Mouse (Mus musculus) forebrain, embryonic 15.5 days (tissue): ENCODE data around the gene Emc8. TPM values are rescaled to one million over a fixed set of nuclear protein-coding genes. Genes with fewer than 3 reads are reported as not detected.
A peak's percentile ranks its signal among the peaks of the same experiment; 100 is the strongest.

Source experiments
- ATAC-seq: fragments of 200-750 bp; cut with Nextera tagmentation; replicated peaks from 2 replicates; pipeline ENCODE4 v1.8.0; 2017; ENCODE audit warnings: mild to moderate bottlenecking, moderate TSS enrichment, moderate library complexity
- H3K27ac ChIP-seq: fragments of 300-500 bp; sonication (generic); replicated peaks from 2 replicates; pipeline ENCODE4 v1.5.1; 2015; ENCODE audit warnings: mild to moderate bottlenecking, inconsistent platforms
- H3K27me3 ChIP-seq: fragments of 300-500 bp; sonication (generic); 2 replicates; pipeline ENCODE4 v1.6.1; 2015; ENCODE audit warnings: inconsistent platforms
- H3K36me3 ChIP-seq: fragments of 300-500 bp; sonication (generic); 2 replicates; pipeline ENCODE4 v1.6.1; 2015; ENCODE audit warnings: mild to moderate bottlenecking, inconsistent platforms
- H3K4me1 ChIP-seq: fragments of 300-500 bp; sonication (generic); 2 replicates; pipeline ENCODE4 v1.6.1; 2015; ENCODE audit warnings: inconsistent platforms
- H3K4me2 ChIP-seq: fragments of 300-500 bp; sonication (generic); replicated peaks from 2 replicates; pipeline ENCODE4 v1.6.1; 2015; ENCODE audit warnings: mild to moderate bottlenecking, inconsistent platforms
- H3K4me3 ChIP-seq: fragments of 300-500 bp; sonication (generic); 2 replicates; pipeline ENCODE4 v1.5.1; 2015; ENCODE audit warnings: mild to moderate bottlenecking, inconsistent platforms
- H3K9ac ChIP-seq: fragments of 300-500 bp; sonication (generic); replicated peaks from 2 replicates; pipeline ENCODE4 v1.6.1; 2015; ENCODE audit warnings: mild to moderate bottlenecking, inconsistent platforms
- H3K9me3 ChIP-seq: fragments of 300-500 bp; sonication (generic); 2 replicates; pipeline ENCODE4 v1.6.1; 2016; ENCODE audit warnings: inconsistent platforms
- WGBS: fragments of 180-500 bp; shearing (Covaris S2); methylation state at CpG from one replicate; pipeline ENCODE4 v1.1.7; 2015; ENCODE audit warnings: mixed read lengths; 5-methylcytosine and 5-hydroxymethylcytosine counted together
- polyA plus RNA-seq: library from polyadenylated mRNA; unstranded; fragments of >200 nt; fragmentation: Nextera tagmentation; extraction: Ambion mirVana; gene quantifications from 2 replicates; pipeline ENCODE4 v1.2.1, GENCODE M21; 2015

Gene Emc8
- polyA plus RNA-seq, 1 experiment from 2014 or later: 168 TPM

GRCm38 (mm10) chr8:120665726-120666455, 2.5 kb downstream of the Emc8 start:
- peaks cover 11% of the 10 kb centered on the region for H3K36me3 ChIP-seq
- H3K4me2 ChIP-seq: peak overlapping the region; percentile 93
- H3K4me1 ChIP-seq: peaks cover 47% of the 10 kb centered on the region
- no peak for ATAC-seq
- H3K9ac ChIP-seq: 0 out of 2 replicates have a peak overlapping the region, but pooled peaks have one; percentile 13
- H3K4me3 ChIP-seq: peak overlapping the region; percentile 97
- WGBS: 76% methylated on average over 3 of the region's 3 CpGs
- H3K27ac ChIP-seq: no peak overlapping the region
- no peaks in the 10 kb centered on the region for H3K27me3 ChIP-seq
- H3K9me3 ChIP-seq: no peaks in the 10 kb centered on the region

- ATAC-seq: no peak
- H3K9ac ChIP-seq: no peak overlapping the region
- H3K4me3 ChIP-seq: no peak overlapping the region
- 72% methylated on average over 6 of the region's 6 CpGs for WGBS
- H3K27ac ChIP-seq: no peak overlapping the region
- H3K4me1 ChIP-seq: peaks cover 42% of the 10 kb centered on the region
- H3K27me3 ChIP-seq: no peaks in the 10 kb centered on the region
- no peaks in the 10 kb centered on the region for H3K9me3 ChIP-seq
- H3K36me3 ChIP-seq: no peaks in the 10 kb centered on the region
- no peak overlapping the region for H3K4me2 ChIP-seq
Observed at GRCm38 (mm10) chr8:120664566-120664965, 3.8 kb downstream of the Emc8 start.

- Histone ChIP-seq H3K27ac (no peak overlapping the region), H3K9ac (no peak overlapping the region), H3K4me2 (no peak overlapping the region), H3K4me1 (no peaks in the 10 kb centered on the region), H3K4me3 (no peak overlapping the region), H3K36me3 (peaks cover 36% of the 10 kb centered on the region), H3K9me3 (no peaks in the 10 kb centered on the region), H3K27me3 (no peaks in the 10 kb centered on the region)
- WGBS: 90% methylated on average over 8 of the region's 8 CpGs
- no peak for ATAC-seq
Observed at GRCm38 (mm10) chr8:120657415-120657814, 11.0 kb downstream of the Emc8 start.

DNA sequence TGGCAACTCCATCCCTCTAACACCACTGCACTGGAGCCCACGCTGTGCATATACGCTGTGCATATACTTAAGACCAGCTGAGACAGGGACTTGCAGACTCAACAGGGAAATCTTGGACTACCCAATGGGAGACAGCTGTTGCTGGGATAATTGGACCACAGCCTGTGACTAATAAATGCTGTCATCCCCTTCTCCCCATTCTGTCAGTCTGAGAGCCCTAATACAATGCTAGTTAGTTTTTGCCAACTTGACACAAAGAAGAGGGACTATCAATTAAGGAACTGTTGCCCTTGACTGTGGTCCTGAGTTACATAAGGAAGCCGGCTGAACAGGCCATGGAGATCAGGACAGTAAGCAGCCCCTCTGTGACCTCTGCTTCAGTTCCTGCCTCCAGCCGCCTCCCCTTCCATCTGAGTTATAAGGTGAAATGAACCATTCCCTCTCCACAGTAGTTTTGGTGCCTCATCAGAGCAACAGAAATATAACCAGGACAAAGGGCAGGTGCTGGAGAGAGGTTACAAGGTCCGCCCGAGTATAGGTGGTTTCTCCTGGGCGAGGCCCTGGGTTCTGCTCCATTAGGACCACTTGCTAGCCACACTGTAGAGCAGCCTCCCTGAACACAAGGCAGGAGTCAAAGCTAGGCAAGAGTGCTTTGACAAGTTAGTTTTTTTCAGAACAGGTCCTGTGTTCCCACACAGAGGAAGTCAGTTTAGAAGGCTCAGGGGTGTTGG, 11.9 kb downstream of the Emc8 start:
- H3K9me3 ChIP-seq: no peaks in the 10 kb centered on the region
- no peaks in the 10 kb centered on the region for H3K4me1 ChIP-seq
- peaks cover 36% of the 10 kb centered on the region for H3K36me3 ChIP-seq
- H3K27me3 ChIP-seq: no peaks in the 10 kb centered on the region
- WGBS: 86% methylated on average over 7 of the region's 7 CpGs
- H3K9ac ChIP-seq: no peak overlapping the region
- no peak overlapping the region for H3K27ac ChIP-seq
- no peak overlapping the region for H3K4me3 ChIP-seq
- no peak overlapping the region for H3K4me2 ChIP-seq
- no peak for ATAC-seq

DNA sequence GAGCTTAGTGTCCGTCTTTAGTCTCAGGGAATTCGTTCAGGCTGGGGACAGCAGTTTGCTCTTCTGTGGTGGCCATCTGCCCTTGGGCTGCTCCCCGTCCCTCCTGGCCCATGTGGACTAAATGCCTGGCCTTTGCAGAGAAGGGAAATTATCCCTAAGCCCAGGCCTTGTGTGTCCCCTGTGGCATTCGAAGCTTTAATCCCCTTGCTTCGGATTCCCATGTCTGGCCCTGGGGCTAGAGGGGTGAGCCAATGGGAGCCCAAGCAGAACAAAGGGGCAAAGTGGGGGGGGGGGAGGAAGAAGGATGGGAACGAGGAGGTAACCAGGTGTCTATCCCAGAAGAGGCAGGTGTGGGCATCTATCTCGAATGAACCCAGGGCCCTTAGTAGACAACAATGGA, 20.8 kb downstream of the Emc8 start, which contains the start of gene 1190005I06Rik:
TSS of gene 1190005I06Rik (minus strand) at position 101 of the 400 bp plus-strand sequence.
- H3K4me2 ChIP-seq: no peak within 1 kb of the TSS
- H3K27ac ChIP-seq: no peak within 1 kb of the TSS
- ATAC-seq: no peak
- no peaks in the 10 kb centered on the region for H3K36me3 ChIP-seq
- peaks cover 11% of the 10 kb centered on the region; the same call in 1 of the 2 replicates for H3K4me1 ChIP-seq
- H3K9ac ChIP-seq: no peak within 1 kb of the TSS
- WGBS: 31% methylated on average over 7 of the region's 7 CpGs
- H3K9me3 ChIP-seq: no peaks in the 10 kb centered on the region
- H3K27me3 ChIP-seq: no peaks in the 10 kb centered on the region
- H3K4me3 ChIP-seq: no peak within 1 kb of the TSS

- ATAC-seq: peak; percentile 69
- Histone ChIP-seq H3K27ac (0 out of 2 replicates have a peak overlapping the region, but pooled peaks have one; percentile 40), H3K4me3 (no peak overlapping the region), H3K36me3 (no peaks in the 10 kb centered on the region), H3K4me1 (peaks cover 11% of the 10 kb centered on the region; the same call in 1 of the 2 replicates), H3K9me3 (no peaks in the 10 kb centered on the region), H3K9ac (no peak overlapping the region), H3K27me3 (no peaks in the 10 kb centered on the region), H3K4me2 (no peak overlapping the region)
- WGBS: 51% methylated on average over 7 of the region's 7 CpGs
Observed at GRCm38 (mm10) chr8:120644663-120645062, 23.7 kb downstream of the Emc8 start.

DNA sequence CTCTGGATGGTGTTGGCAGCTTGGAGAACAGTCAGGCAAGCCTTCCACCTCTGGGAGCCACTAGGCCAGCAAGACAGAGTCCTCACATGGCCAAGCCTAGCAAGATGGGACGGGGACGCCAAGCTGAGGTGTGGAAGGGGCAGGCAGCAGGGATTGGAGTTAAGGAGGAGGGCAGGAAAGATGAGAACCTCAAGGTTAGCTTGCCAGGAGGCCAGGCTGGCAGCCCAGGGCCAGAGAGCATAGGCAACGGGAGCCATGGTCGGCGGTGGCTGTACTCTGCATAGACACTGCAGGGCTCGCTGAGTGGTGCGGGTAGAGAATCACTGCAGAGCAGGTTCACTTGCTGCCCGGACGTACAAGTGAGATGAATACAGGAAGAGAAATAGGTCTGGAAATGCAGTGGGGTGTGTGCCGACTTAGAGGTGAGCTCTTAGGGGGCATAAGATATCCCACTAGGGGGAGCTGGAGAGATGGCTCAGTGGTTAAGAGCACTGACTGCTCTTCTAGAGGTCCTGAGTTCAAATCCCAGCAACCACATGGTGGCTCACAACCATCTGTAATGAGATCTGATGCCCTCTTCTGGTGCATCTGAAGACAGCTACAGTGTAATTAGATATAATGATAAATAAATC, 26.2 kb downstream of the Emc8 start:
- H3K9me3 ChIP-seq: no peaks in the 10 kb centered on the region
- WGBS: 84% methylated on average over 10 of the region's 10 CpGs
- H3K9ac ChIP-seq: no peak overlapping the region
- peaks cover 11% of the 10 kb centered on the region; the same call in 1 of the 2 replicates for H3K4me1 ChIP-seq
- H3K27me3 ChIP-seq: no peaks in the 10 kb centered on the region
- no peak overlapping the region for H3K4me3 ChIP-seq
- H3K27ac ChIP-seq: no peak overlapping the region
- no peaks in the 10 kb centered on the region for H3K36me3 ChIP-seq
- no peak for ATAC-seq
- H3K4me2 ChIP-seq: no peak overlapping the region

- Histone ChIP-seq H3K9me3 (no peaks in the 10 kb centered on the region), H3K27ac (no peak overlapping the region), H3K4me1 (peaks cover 11% of the 10 kb centered on the region; the same call in 1 of the 2 replicates), H3K4me2 (no peak overlapping the region), H3K36me3 (no peaks in the 10 kb centered on the region), H3K4me3 (no peak overlapping the region), H3K9ac (no peak overlapping the region), H3K27me3 (no peaks in the 10 kb centered on the region)
- 22% methylated on average over 8 of the region's 8 CpGs for WGBS
- ATAC-seq: no peak
Observed at GRCm38 (mm10) chr8:120641245-120641644, 27.1 kb downstream of the Emc8 start.

DNA sequence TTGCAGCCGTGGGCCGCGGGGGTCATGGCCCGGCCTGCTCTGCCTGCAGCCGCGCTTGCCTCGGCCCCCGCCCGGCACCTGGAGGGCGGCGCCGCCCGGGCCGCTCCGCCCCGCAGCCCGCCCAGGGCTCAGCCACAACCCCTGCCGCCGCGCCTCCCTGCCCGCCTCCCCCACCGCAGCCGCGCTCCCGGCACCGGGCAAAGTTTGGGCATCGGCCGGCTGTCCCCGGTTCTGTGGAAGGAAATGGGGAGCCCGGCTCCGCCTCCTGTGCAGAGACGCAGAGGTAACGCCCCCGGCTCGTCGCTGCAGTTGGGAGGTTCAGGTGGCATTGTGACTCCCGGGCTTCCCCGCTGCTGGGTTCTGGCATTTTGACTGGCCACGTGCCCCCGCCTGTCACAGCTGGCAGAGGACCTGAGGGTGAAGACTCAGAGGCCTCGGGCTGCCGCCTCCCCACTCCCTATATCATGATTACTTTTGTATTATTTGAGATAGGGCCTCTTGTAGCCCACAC, 34.0 kb downstream of the Emc8 start:
- peak; percentile 49 for ATAC-seq
- WGBS: under 1% methylated on average over 29 of the region's 42 CpGs
- Histone ChIP-seq H3K36me3 (no peaks in the 10 kb centered on the region), H3K4me3 (peak overlapping the region; percentile 60), H3K9me3 (no peaks in the 10 kb centered on the region), H3K4me2 (peak overlapping the region; percentile 97), H3K4me1 (peaks cover 16% of the 10 kb centered on the region), H3K9ac (peak overlapping the region; percentile 64), H3K27me3 (peaks cover 28% of the 10 kb centered on the region; the same call in 1 of the 2 replicates), H3K27ac (no peak overlapping the region)

- under 1% methylated on average over 43 of the region's 44 CpGs for WGBS
- Histone ChIP-seq H3K9ac (peak overlapping the region; percentile 64), H3K4me2 (peak overlapping the region; percentile 97), H3K27me3 (peaks cover 28% of the 10 kb centered on the region; the same call in 1 of the 2 replicates), H3K9me3 (no peaks in the 10 kb centered on the region), H3K4me3 (peak overlapping the region; percentile 60), H3K36me3 (no peaks in the 10 kb centered on the region), H3K4me1 (peaks cover 16% of the 10 kb centered on the region), H3K27ac (no peak overlapping the region)
- ATAC-seq: no peak
Observed at GRCm38 (mm10) chr8:120633665-120634271, 34.6 kb downstream of the Emc8 start.

- no peak overlapping the region for H3K27ac ChIP-seq
- H3K9ac ChIP-seq: peak overlapping the region; percentile 64; the same call in 1 of the 2 replicates
- peak overlapping the region; percentile 97 for H3K4me2 ChIP-seq
- peaks cover 28% of the 10 kb centered on the region; the same call in 1 of the 2 replicates for H3K27me3 ChIP-seq
- 29% methylated on average over 17 of the region's 17 CpGs for WGBS
- ATAC-seq: no peak
- H3K36me3 ChIP-seq: no peaks in the 10 kb centered on the region
- peak overlapping the region; percentile 60 for H3K4me3 ChIP-seq
- H3K4me1 ChIP-seq: peaks cover 16% of the 10 kb centered on the region
- no peaks in the 10 kb centered on the region for H3K9me3 ChIP-seq
Observed at GRCm38 (mm10) chr8:120632969-120633664, 35.3 kb downstream of the Emc8 start.
